Mouse (Mus musculus): ENCODE data around the gene Gm20388.

GRCm38 (mm10) chr8:120591587-120592292 is 681.1 kb downstream of the Gm20388 start:
- no peak for TF ChIP-seq GATA1 (IDR thresholded peaks at IDR 0.05; ENCODE audit: low read length)
- TF ChIP-seq TAL1 (IDR thresholded peaks at IDR 0.05; ENCODE audit: low read length) = no peak

Data from erythroblast, embryonic 14.5 days (primary cell).